Mouse (Mus musculus): ENCODE data around the gene Slc25a22.

DNA sequence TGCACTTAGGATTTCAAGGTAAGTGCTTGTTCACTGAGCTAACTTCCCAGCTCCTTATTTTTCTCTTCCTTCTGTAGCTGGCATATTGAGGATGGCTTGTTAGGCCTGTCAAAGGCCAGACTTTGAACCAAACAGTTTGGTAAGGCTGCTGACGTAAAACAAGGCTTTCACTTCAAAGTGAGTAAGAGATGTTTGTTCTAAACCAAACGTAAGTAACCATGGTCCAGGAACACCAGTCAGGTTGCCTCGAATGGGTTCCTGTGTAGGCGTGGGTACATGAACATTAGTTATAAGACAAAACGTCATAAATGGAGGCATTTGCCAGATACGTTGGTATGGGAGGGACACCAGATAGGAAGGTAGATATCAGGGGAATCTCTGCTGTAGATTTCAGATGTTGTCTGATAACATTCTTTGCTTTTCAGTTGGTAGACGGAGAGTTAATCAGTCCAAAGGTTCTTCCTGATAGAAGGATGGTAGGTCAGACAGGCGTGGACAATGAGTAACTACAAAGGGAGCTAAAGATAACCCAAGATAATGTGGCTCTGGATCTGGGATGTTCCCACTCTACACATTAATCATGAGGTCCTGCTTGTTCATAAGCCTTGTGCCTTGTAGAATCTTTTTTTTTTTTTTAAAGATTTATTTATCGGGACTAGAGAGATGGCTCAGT lies 17.5 kb downstream of the Slc25a22 start:
- TF ChIP-seq CTCF (IDR thresholded peaks at IDR 0.05; ENCODE audit: control insufficient read depth, insufficient read depth, insufficient read length) (no peak), MYOD1 (IDR thresholded peaks at IDR 0.05; ENCODE audit: control insufficient read depth, insufficient read length, low read depth) (no peak), MAX (IDR thresholded peaks at IDR 0.05) (no peak), USF1 (IDR thresholded peaks at IDR 0.05; ENCODE audit: low read depth) (no peak), MYOG (IDR thresholded peaks at IDR 0.05; ENCODE audit: control insufficient read depth, extremely low read depth, insufficient read length) (no peak)
